Mouse (Mus musculus) olfactory bulb, adult 2 months (tissue): ENCODE results near the gene Dcxr.

Source experiments
- CTCF ChIP-seq: fragments of 200-500 bp; IDR thresholded peaks from 2 replicates; pipeline ENCODE4 v1.5.1; 2012; ENCODE audit warnings: low read depth, mild to moderate bottlenecking, low read length, moderate library complexity; ENCODE audit not compliant: insufficient read depth
- POLR2A ChIP-seq: fragments of 200-500 bp; IDR thresholded peaks from 2 replicates; pipeline ENCODE4 v1.6.1; 2012; ENCODE audit warnings: mild to moderate bottlenecking, low read depth, low read length, moderate library complexity; ENCODE audit not compliant: insufficient read depth

- no peak for TF ChIP-seq CTCF
- TF ChIP-seq POLR2A: no peak
Measured at GRCm38 (mm10) chr11:120733521-120733920, 6.4 kb upstream of the Dcxr start.
